Mouse (Mus musculus) forebrain, postnatal 0 days (tissue): ENCODE results near the gene Tedc2. TPM values are rescaled to one million over a fixed set of nuclear protein-coding genes. Genes with fewer than 3 reads are reported as not detected.
A peak's percentile ranks its signal among the peaks of the same experiment; 100 is the strongest.

Experiments
- ATAC-seq: fragments of 200-750 bp; cut with Nextera tagmentation; 2 replicates; pipeline ENCODE4 v1.8.0; 2017; ENCODE audit warnings: mild to moderate bottlenecking, moderate library complexity
- DNase-seq: peaks from one replicate; pipeline ENCODE4 v3.0.0-alpha.2; 2015
- H3K27ac ChIP-seq: fragments of 300-500 bp; sonication (generic); 2 replicates; pipeline ENCODE4 v1.5.1; 2014; ENCODE audit warnings: low read depth, mild to moderate bottlenecking, antibody characterized with exemption, low read length, moderate library complexity, mixed read lengths
- H3K27me3 ChIP-seq: fragments of 300-500 bp; sonication (generic); 2 replicates; pipeline ENCODE4 v1.6.1; 2014; ENCODE audit warnings: mild to moderate bottlenecking, low read length, mixed read lengths; ENCODE audit not compliant: insufficient read depth
- H3K36me3 ChIP-seq: fragments of 300-500 bp; sonication (generic); 2 replicates; pipeline ENCODE4 v1.6.1; 2014; ENCODE audit warnings: mild to moderate bottlenecking, moderate library complexity; ENCODE audit not compliant: insufficient read depth
- H3K4me1 ChIP-seq: fragments of 300-500 bp; sonication (generic); 2 replicates; pipeline ENCODE4 v1.6.1; 2014; ENCODE audit warnings: antibody characterized with exemption; ENCODE audit not compliant: insufficient read depth
- H3K4me2 ChIP-seq: fragments of 300-500 bp; sonication (generic); 2 replicates; pipeline ENCODE4 v1.6.1; 2014; ENCODE audit warnings: low read depth, mild to moderate bottlenecking, moderate library complexity
- H3K4me3 ChIP-seq: fragments of 300-500 bp; sonication (generic); 2 replicates; pipeline ENCODE4 v1.5.1; 2014; ENCODE audit warnings: low read depth, low read length, mixed read lengths
- H3K9ac ChIP-seq: fragments of 300-500 bp; sonication (generic); 2 replicates; pipeline ENCODE4 v1.6.1; 2014; ENCODE audit warnings: mild to moderate bottlenecking
- H3K9me3 ChIP-seq: fragments of 300-500 bp; sonication (generic); 2 replicates; pipeline ENCODE4 v1.6.1; 2016; ENCODE audit warnings: low read length
- CTCF ChIP-seq: sonication (generic); IDR thresholded peaks from 2 replicates; pipeline ENCODE4 v1.5.1; 2016; ENCODE audit warnings: antibody characterized with exemption, control low read depth, low read depth
- WGBS: fragments of 180-500 bp; shearing (Covaris S2); extraction: QIAGEN DNeasy Blood & Tissue Kit; methylation state at CpG from one replicate; pipeline ENCODE4 v1.1.7; 2014; 5-methylcytosine and 5-hydroxymethylcytosine counted together
- polyA plus RNA-seq: library from polyadenylated mRNA; unstranded; fragments of >200 nt; fragmentation: Nextera tagmentation; extraction: Ambion mirVana; gene quantifications from 2 replicates; pipeline ENCODE4 v1.2.1, GENCODE M21; 2015
- total RNA-seq: library from RNA; depleted of rRNA; stranded (reverse); fragments of >200 nt; gene quantifications from 2 replicates; pipeline ENCODE4 v1.2.3, GENCODE M21; 2014

Gene Tedc2
- total and polyA plus RNA-seq, 2 experiments from 2014 or later = 9.6 to 19.7 TPM

- Histone ChIP-seq H3K36me3 (no peaks in the 10 kb centered on the region), H3K4me3 (no peak overlapping the region), H3K27me3 (no peaks in the 10 kb centered on the region), H3K4me1 (no peaks in the 10 kb centered on the region), H3K27ac (no peak overlapping the region), H3K9me3 (no peaks in the 10 kb centered on the region), H3K9ac (no peak overlapping the region), H3K4me2 (no peak overlapping the region)
- ATAC-seq (no peak), DNase-seq (no peak)
- WGBS = 89% methylated on average over 5 of the region's 5 CpGs
- no peak for TF ChIP-seq CTCF
Observed at GRCm38 (mm10) chr17:24193769-24194168, 26.9 kb downstream of the Tedc2 start.

GRCm38 (mm10) chr17:24193268-24193667 lies 27.4 kb downstream of the Tedc2 start:
- Histone ChIP-seq H3K9me3 (no peaks in the 10 kb centered on the region), H3K4me3 (no peak overlapping the region), H3K36me3 (peaks cover 4% of the 10 kb centered on the region), H3K27ac (no peak overlapping the region), H3K9ac (no peak overlapping the region), H3K4me1 (no peaks in the 10 kb centered on the region), H3K27me3 (no peaks in the 10 kb centered on the region), H3K4me2 (no peak overlapping the region)
- WGBS = 88% methylated on average over 8 of the region's 8 CpGs
- DNase-seq (no peak), ATAC-seq (no peak)
- no peak for TF ChIP-seq CTCF

- H3K27ac ChIP-seq = no peak overlapping the region
- H3K36me3 ChIP-seq = peaks cover 9% of the 10 kb centered on the region
- no peaks in the 10 kb centered on the region for H3K4me1 ChIP-seq
- ATAC-seq = no peak
- no peak overlapping the region for H3K4me2 ChIP-seq
- H3K9ac ChIP-seq = no peak overlapping the region
- whole genome bisulfite sequencing = 87% methylated on average over 8 of the region's 8 CpGs
- no peak for TF ChIP-seq CTCF
- H3K4me3 ChIP-seq = no peak overlapping the region
- H3K9me3 ChIP-seq = no peaks in the 10 kb centered on the region
- H3K27me3 ChIP-seq = no peaks in the 10 kb centered on the region
- DNase-seq = no peak
Observed at GRCm38 (mm10) chr17:24192848-24193247, 27.8 kb downstream of the Tedc2 start.

- Histone ChIP-seq H3K36me3 (peaks cover 11% of the 10 kb centered on the region), H3K27ac (no peak overlapping the region), H3K9ac (no peak overlapping the region), H3K4me3 (no peak overlapping the region), H3K4me2 (no peak overlapping the region), H3K9me3 (no peaks in the 10 kb centered on the region), H3K27me3 (no peaks in the 10 kb centered on the region), H3K4me1 (no peaks in the 10 kb centered on the region)
- DNase-seq (no peak), ATAC-seq (no peak)
- 61% methylated on average over 4 of the region's 4 CpGs for WGBS
- TF ChIP-seq CTCF = no peak
Observed at GRCm38 (mm10) chr17:24191481-24191880, 29.2 kb downstream of the Tedc2 start.

- H3K9ac ChIP-seq = no peak overlapping the region
- no peaks in the 10 kb centered on the region for H3K9me3 ChIP-seq
- DNase-seq = no peak
- H3K4me2 ChIP-seq = no peak overlapping the region
- 87% methylated on average over 2 of the region's 2 CpGs for WGBS
- no peak for TF ChIP-seq CTCF
- no peak for ATAC-seq
- peaks cover 11% of the 10 kb centered on the region for H3K36me3 ChIP-seq
- no peak overlapping the region for H3K4me3 ChIP-seq
- H3K27ac ChIP-seq = no peak overlapping the region
- no peaks in the 10 kb centered on the region for H3K27me3 ChIP-seq
- no peaks in the 10 kb centered on the region for H3K4me1 ChIP-seq
Observed at GRCm38 (mm10) chr17:24190934-24191333, 29.7 kb downstream of the Tedc2 start.

GRCm38 (mm10) chr17:24174259-24174658 lies 46.4 kb downstream of the Tedc2 start:
- H3K4me3 ChIP-seq = no peak overlapping the region
- DNase-seq (no peak), ATAC-seq (no peak)
- H3K4me2 ChIP-seq = no peak overlapping the region
- 77% methylated on average over 3 of the region's 3 CpGs for WGBS
- H3K27me3 ChIP-seq = no peaks in the 10 kb centered on the region
- peaks cover 5% of the 10 kb centered on the region; the same call in 1 of the 2 replicates for H3K4me1 ChIP-seq
- H3K36me3 ChIP-seq = peaks cover 3% of the 10 kb centered on the region; the same call in 1 of the 2 replicates
- H3K9ac ChIP-seq = no peak overlapping the region
- TF ChIP-seq CTCF = no peak
- H3K27ac ChIP-seq = no peak overlapping the region
- no peaks in the 10 kb centered on the region for H3K9me3 ChIP-seq

GRCm38 (mm10) chr17:24173423-24173822 lies 47.2 kb downstream of the Tedc2 start:
- Histone ChIP-seq H3K27me3 (no peaks in the 10 kb centered on the region), H3K36me3 (no peaks in the 10 kb centered on the region), H3K4me1 (peaks cover 5% of the 10 kb centered on the region; the same call in 1 of the 2 replicates), H3K27ac (no peak overlapping the region), H3K9me3 (no peaks in the 10 kb centered on the region), H3K4me3 (no peak overlapping the region), H3K9ac (no peak overlapping the region), H3K4me2 (no peak overlapping the region)
- TF ChIP-seq CTCF = peak; percentile 96
- DNase-seq (peak; percentile 89), ATAC-seq (no peak)
- WGBS = 3% methylated on average over 3 of the region's 3 CpGs
